9 mouse cellular contexts compared by ENCODE assay signal in the genomic region with DNA sequence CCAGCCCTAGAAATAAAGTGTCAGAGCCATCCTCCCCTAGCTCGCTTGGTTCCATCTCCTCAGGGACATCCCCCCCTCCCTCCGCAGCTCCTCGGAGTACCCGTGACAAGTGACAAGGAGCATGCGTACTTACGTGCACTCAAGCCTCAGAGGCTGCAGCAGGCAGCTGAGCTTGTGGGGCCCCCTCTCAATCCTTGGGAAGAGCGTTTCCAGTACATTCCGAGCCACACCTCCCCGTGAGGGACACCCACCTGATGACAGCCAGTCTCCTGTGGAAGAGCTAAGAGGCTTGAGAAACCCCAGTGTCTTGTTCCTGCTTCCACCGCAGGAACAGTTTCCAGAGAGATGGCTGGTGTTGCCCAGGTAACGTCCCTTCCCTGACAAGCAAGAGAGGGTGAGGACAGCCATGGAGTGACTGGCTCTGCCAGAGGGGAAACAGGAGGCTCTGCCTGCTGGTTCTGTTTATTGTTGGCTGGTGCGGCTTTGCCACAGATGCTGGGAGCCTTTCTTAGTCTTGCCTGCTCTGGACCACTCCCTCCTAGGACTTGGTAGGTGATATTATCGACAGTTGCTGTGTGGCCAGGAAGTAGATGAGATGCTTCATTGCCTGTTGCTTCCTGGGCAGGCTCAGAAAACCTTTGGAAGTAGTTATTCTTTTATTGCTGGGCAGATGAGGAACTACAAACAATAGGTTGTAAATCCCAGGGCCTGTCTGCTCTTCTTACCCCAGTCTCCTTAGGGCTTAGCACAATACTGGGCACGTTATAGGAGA.
DNase-seq lines count a peak whose midpoint lies in the region; ATAC-seq lines count a peak whose summit lies in the region.
"Had no signal": no experiment of that assay in that cellular context is flagged by ENCODE, and none has a peak within 500 bp of the region (broad histone marks: within the 10 kb centered on the region; RNA-seq: fewer than 3 reads in every experiment).

No protein-coding gene starts in this region.

- no peaks in the 10 kb centered on the region for H3K36me3 ChIP-seq in heart, embryonic 14.5 days (ENCODE audit: control insufficient read depth, insufficient read depth, low read length)
- H3K36me3 ChIP-seq in hindbrain, embryonic 15.5 days = no peaks in the 10 kb centered on the region
- no peaks in the 10 kb centered on the region for H3K36me3 ChIP-seq in midbrain, embryonic 14.5 days (ENCODE audit: control insufficient read depth, insufficient read depth, low read length)

- peaks cover 9 to 17% of the 10 kb centered on the region in 2 experiments for H3K4me1 ChIP-seq in heart, embryonic 14.5 days (ENCODE audit: control insufficient read depth in 2 of 2, insufficient read depth in 2 of 2, low read length in 2 of 2)
- H3K4me1 ChIP-seq in hindbrain, embryonic 15.5 days (replicated peaks) = peaks cover 48% of the 10 kb centered on the region
- peaks cover 35% of the 10 kb centered on the region for H3K4me1 ChIP-seq in midbrain, embryonic 14.5 days (ENCODE audit: control insufficient read depth, insufficient read depth, low read length)

- H3K27me3 ChIP-seq in heart, embryonic 14.5 days (ENCODE audit: control insufficient read depth, insufficient read depth, low read length) = no peaks in the 10 kb centered on the region
- no peaks in the 10 kb centered on the region for H3K27me3 ChIP-seq in hindbrain, embryonic 15.5 days
- no peaks in the 10 kb centered on the region for H3K27me3 ChIP-seq in midbrain, embryonic 14.5 days (ENCODE audit: control insufficient read depth, insufficient read depth, low read length)
- H3K27me3 ChIP-seq: CH12.LX had no signal

- peak; percentile 61 for ATAC-seq in heart, embryonic 14.5 days (ENCODE audit: insufficient number of reproducible peaks, insufficient read depth, low FRiP score, low read depth)
- peak; percentile 61 for ATAC-seq in hindbrain, embryonic 15.5 days (ENCODE audit: low FRiP score, low read depth)
- no peak for ATAC-seq in midbrain, embryonic 14.5 days (ENCODE audit: low FRiP score, low TSS enrichment)
- ATAC-seq in erythroid progenitor cell, adult 5-6 weeks (replicated peaks; ENCODE audit: low FRiP score, poor library complexity, severe bottlenecking) = no peak

- 11% methylated on average over 14 of the region's 14 CpGs for WGBS in heart, embryonic 14.5 days
- 30% methylated on average over 14 of the region's 14 CpGs for WGBS in hindbrain, embryonic 15.5 days
- WGBS in midbrain, embryonic 14.5 days = 34% methylated on average over 14 of the region's 14 CpGs

- intact Hi-C loops in heart, postnatal 14 days (cut with DNase I) = no loop called here

- H3K27ac ChIP-seq in heart, embryonic 14.5 days (replicated peaks in 1 of 2; ENCODE audit: control insufficient read depth in 1 of 2, insufficient read depth in 1 of 2, low read depth in 2 of 2, low read length in 2 of 2) = peak overlapping the region in 1 of 2 experiments; percentile 16; a peak in 2 of 4 replicates
- peak overlapping the region; percentile 72 for H3K27ac ChIP-seq in hindbrain, embryonic 15.5 days (replicated peaks)
- peak overlapping the region; percentile 77 for H3K27ac ChIP-seq in midbrain, embryonic 14.5 days (replicated peaks; ENCODE audit: low read depth, low read length)

- peak overlapping the region; percentile 59 for H3K4me2 ChIP-seq in heart, embryonic 14.5 days (ENCODE audit: low read length)
- peak overlapping the region; percentile 38 for H3K4me2 ChIP-seq in hindbrain, embryonic 15.5 days
- peak overlapping the region; percentile 35 for H3K4me2 ChIP-seq in midbrain, embryonic 14.5 days (ENCODE audit: low read length)

- no peak overlapping the region for H3K9ac ChIP-seq in heart, embryonic 14.5 days (ENCODE audit: low read length)
- peak overlapping the region; percentile 8; the same call in 1 of the 2 replicates for H3K9ac ChIP-seq in hindbrain, embryonic 15.5 days
- no peak overlapping the region for H3K9ac ChIP-seq in midbrain, embryonic 14.5 days (replicated peaks; ENCODE audit: low read length)

- DNase-seq in heart, postnatal 14 days = no peak
- DNase-seq in embryo, embryonic 11 days = peak; percentile 30
- DNase-seq in midbrain, embryonic 14.5 days = peak; percentile 70
- no peak for DNase-seq in c-Kit-positive CD71-positive TER-119-positive erythroid progenitor cells, embryonic 14.5 days (ENCODE audit: low spot score)
- no peak for DNase-seq in thymus, postnatal 0 days (ENCODE audit: low spot score)

- peak overlapping the region; percentile 10 to 26; a peak in 3 of 4 replicates for H3K4me3 ChIP-seq in heart, embryonic 14.5 days (ENCODE audit: control insufficient read depth in 1 of 2, insufficient read depth in 1 of 2, low read depth in 1 of 2, low read length in 2 of 2)
- no peak overlapping the region for H3K4me3 ChIP-seq in hindbrain, embryonic 15.5 days
- H3K4me3 ChIP-seq in midbrain, embryonic 14.5 days (replicated peaks; ENCODE audit: low read depth, low read length) = no peak overlapping the region

- H3K9me3 ChIP-seq in heart, embryonic 14.5 days (ENCODE audit: control insufficient read depth, low read length) = no peaks in the 10 kb centered on the region
- H3K9me3 ChIP-seq in hindbrain, embryonic 15.5 days = no peaks in the 10 kb centered on the region
- H3K9me3 ChIP-seq in midbrain, embryonic 14.5 days (ENCODE audit: control insufficient read depth, low read length) = no peaks in the 10 kb centered on the region

Comparison
In these comparisons a context has a peak if more than half of its experiments do, and no peak if none do; other contexts are left out.
1. ATAC-seq: peak in heart, embryonic 14.5 days (single experiment) and hindbrain, embryonic 15.5 days (single experiment); none in midbrain, embryonic 14.5 days (single experiment) and erythroid progenitor cell, adult 5-6 weeks (single experiment).
2. H3K4me3 ChIP-seq: peak in heart, embryonic 14.5 days (2 of 2); none in hindbrain, embryonic 15.5 days (single experiment) and midbrain, embryonic 14.5 days (single experiment).
3. DNase-seq: peak in embryo, embryonic 11 days (single experiment) and midbrain, embryonic 14.5 days (single experiment); none in heart, postnatal 14 days (0 of 2), c-Kit-positive CD71-positive TER-119-positive erythroid progenitor cells, embryonic 14.5 days (single experiment) and thymus, postnatal 0 days (single experiment).
4. Peak in every context shown above with its lines, with median percentiles within 50 percentile points of each other: H3K4me2 ChIP-seq.